Mouse (Mus musculus): ENCODE results near the gene Lmntd1. TPM values are rescaled to one million over a fixed set of nuclear protein-coding genes. Genes with fewer than 3 reads are reported as not detected.

Lmntd1 gene
- polyA plus RNA-seq (2015; fragmentation: Nextera tagmentation; extraction: Ambion mirVana) = 0.54 and 0.75 TPM in 2 replicates

DNA sequence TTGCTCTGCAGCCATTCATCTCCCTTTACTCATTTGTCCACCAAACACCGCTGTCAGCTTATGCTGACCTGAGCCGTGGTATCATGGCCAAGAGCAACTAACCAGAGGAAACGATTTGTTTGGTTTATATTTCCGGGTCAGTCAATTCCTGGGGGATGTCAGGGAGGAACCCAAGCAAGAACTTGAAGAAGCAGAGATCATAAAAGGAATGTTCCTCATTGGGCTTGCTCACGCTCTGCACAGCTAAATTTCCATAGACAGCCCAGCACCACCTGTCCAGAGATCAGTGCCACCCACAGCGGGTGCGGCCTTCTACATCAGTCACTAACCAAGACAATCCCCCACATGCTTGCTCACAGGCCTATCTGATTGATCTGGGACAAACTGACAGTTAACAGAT lies at the start of gene Lmntd1:
Gene Lmntd1 (minus strand): TSS at position 101 of the 400 bp plus-strand sequence.
- H3K4me2 ChIP-seq (ENCODE audit: low read depth, low read length) = no peak within 1 kb of the TSS
- no peaks in the 10 kb centered on the region for H3K27me3 ChIP-seq (replicated peaks; ENCODE audit: control insufficient read depth, insufficient read depth, low read length)
- H3K4me1 ChIP-seq (ENCODE audit: control insufficient read depth, insufficient read depth, low read length) = no peaks in the 10 kb centered on the region
- H3K9ac ChIP-seq (ENCODE audit: low read depth, low read length) = no peak within 1 kb of the TSS
- no peaks in the 10 kb centered on the region for H3K36me3 ChIP-seq (ENCODE audit: control insufficient read depth, insufficient read depth, low read length)
- no peaks in the 10 kb centered on the region for H3K9me3 ChIP-seq (ENCODE audit: control insufficient read depth, low read length)
- WGBS = 62% methylated on average over 7 of the region's 7 CpGs
- H3K4me3 ChIP-seq (ENCODE audit: low read length) = no peak within 1 kb of the TSS
- ATAC-seq = no peak
- H3K27ac ChIP-seq (ENCODE audit: low read length) = no peak within 1 kb of the TSS

DNA sequence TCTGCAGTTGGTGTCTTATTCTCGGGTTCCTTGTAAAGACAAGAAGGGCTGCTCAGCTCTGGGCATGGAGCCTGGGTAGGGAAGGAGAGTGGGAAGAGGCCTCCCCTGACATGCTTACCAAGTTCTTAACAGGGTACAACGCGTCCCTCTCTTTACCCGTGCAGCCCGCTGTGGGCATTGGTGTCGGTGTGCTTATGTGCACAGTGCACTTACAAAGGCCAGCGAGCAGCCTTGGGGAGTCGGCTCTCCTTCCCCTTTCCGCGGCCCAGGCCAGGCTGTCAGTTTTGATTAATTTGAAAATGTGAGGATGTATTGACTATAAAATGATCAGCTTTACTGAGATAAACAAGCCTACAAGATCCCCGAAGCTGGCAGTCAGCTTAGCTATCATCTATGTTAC lies 46.8 kb upstream of the Lmntd1 start:
- Histone ChIP-seq H3K4me2 (ENCODE audit: low read depth, low read length) (no peak overlapping the region), H3K9ac (ENCODE audit: low read depth, low read length) (no peak overlapping the region), H3K9me3 (ENCODE audit: control insufficient read depth, low read length) (peaks cover 3% of the 10 kb centered on the region; the same call in 1 of the 2 replicates), H3K27ac (ENCODE audit: low read length) (no peak overlapping the region), H3K4me1 (ENCODE audit: control insufficient read depth, insufficient read depth, low read length) (no peaks in the 10 kb centered on the region), H3K4me3 (ENCODE audit: low read length) (no peak overlapping the region), H3K27me3 (replicated peaks; ENCODE audit: control insufficient read depth, insufficient read depth, low read length) (no peaks in the 10 kb centered on the region), H3K36me3 (ENCODE audit: control insufficient read depth, insufficient read depth, low read length) (no peaks in the 10 kb centered on the region)
- WGBS = 73% methylated on average over 11 of the region's 11 CpGs
- ATAC-seq = no peak

DNA sequence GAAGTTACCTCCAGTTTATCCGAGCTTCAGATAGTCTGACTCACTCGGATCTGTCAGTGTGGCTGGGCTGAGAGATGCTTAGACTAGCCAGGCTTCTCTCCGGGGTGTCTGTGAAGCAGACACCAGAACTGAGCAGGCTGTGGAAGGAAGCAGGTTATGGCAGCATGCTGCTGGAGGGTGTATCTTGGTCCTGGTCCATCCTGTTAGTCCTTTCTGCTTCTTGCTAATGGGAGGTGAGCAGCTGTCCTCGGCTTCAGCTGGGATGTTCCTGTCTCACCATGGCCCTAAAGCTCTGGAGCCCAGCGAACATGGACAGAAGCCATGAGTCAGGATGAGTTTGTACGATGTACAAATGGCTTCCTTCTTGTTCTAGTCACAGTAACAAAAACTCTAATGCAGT lies 45.0 kb upstream of the Lmntd1 start:
- Histone ChIP-seq H3K36me3 (ENCODE audit: control insufficient read depth, insufficient read depth, low read length) (no peaks in the 10 kb centered on the region), H3K9me3 (ENCODE audit: control insufficient read depth, low read length) (no peaks in the 10 kb centered on the region), H3K27me3 (replicated peaks; ENCODE audit: control insufficient read depth, insufficient read depth, low read length) (no peaks in the 10 kb centered on the region), H3K4me1 (ENCODE audit: control insufficient read depth, insufficient read depth, low read length) (no peaks in the 10 kb centered on the region; the same call in 1 of the 2 replicates), H3K27ac (ENCODE audit: low read length) (no peak overlapping the region), H3K4me3 (ENCODE audit: low read length) (no peak overlapping the region), H3K9ac (ENCODE audit: low read depth, low read length) (no peak overlapping the region), H3K4me2 (ENCODE audit: low read depth, low read length) (no peak overlapping the region)
- 71% methylated on average over 6 of the region's 6 CpGs for WGBS
- no peak for ATAC-seq

DNA sequence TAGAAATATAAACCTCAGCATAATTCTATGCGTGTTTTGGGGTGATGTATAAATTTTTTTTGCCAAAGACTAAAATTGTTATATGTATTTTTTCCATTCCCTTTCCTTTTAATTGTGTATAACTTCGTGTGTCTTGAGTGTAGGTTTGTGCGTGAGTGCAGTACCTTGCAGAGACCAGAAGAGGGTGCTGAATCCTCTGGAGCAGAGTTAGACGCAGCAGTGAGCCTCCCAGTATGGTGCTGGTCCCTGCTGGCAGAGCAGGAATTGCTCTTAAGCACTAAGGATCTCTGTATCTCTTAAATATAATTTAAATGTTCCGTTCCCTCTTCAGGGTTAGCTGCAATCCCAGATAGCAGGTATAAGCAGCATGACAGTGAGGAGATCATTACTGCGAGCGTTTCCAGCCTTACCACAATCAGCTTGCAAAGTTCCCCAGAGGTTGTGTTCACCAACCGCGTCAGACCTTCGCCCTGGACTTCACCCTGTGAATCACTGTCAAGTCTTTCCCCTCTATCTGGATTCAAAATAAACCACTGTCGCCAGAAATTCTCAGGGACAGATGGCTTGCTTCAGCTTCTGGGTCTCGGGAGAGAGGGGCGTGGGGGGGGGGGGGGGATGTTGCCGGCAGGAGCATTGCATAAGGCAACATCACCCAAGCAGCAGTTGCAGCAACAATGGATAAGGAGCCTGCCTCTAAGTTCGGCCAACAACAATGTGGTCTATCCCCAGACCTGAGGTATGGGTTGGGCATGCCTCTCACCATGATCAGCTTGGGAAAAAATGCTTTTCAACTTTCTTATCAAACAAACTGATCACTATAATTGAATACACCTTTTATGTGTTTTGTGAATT lies 42.8 kb upstream of the Lmntd1 start:
- H3K4me1 ChIP-seq (ENCODE audit: control insufficient read depth, insufficient read depth, low read length) = no peaks in the 10 kb centered on the region; the same call in 1 of the 2 replicates
- H3K4me2 ChIP-seq (ENCODE audit: low read depth, low read length) = no peak overlapping the region
- no peak overlapping the region for H3K27ac ChIP-seq (ENCODE audit: low read length)
- no peaks in the 10 kb centered on the region for H3K27me3 ChIP-seq (replicated peaks; ENCODE audit: control insufficient read depth, insufficient read depth, low read length)
- ATAC-seq = no peak
- H3K9me3 ChIP-seq (ENCODE audit: control insufficient read depth, low read length) = no peaks in the 10 kb centered on the region
- no peak overlapping the region for H3K9ac ChIP-seq (ENCODE audit: low read depth, low read length)
- 70% methylated on average over 15 of the region's 15 CpGs for WGBS
- H3K36me3 ChIP-seq (ENCODE audit: control insufficient read depth, insufficient read depth, low read length) = no peaks in the 10 kb centered on the region
- H3K4me3 ChIP-seq (ENCODE audit: low read length) = no peak overlapping the region

DNA sequence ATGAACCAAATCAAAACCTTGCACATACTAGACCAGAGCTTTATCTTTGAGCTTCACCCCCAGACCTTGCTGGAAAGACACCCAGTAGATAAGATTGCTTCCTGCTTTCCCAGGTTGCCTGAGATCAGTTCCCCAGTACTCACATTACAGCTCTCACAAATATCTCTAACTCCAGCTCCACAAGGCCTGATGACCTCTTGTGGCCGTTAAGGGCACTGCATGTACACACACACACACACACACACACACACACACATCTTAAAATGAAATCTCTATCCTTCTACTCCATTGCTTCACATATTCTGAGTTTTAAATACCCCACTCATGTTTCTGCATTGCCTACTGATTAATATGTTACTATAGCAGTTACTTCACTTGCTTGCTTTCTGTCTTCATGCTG lies 41.6 kb upstream of the Lmntd1 start:
- no peaks in the 10 kb centered on the region for H3K36me3 ChIP-seq (ENCODE audit: control insufficient read depth, insufficient read depth, low read length)
- H3K4me2 ChIP-seq (ENCODE audit: low read depth, low read length) = no peak overlapping the region
- no peak for ATAC-seq
- H3K9me3 ChIP-seq (ENCODE audit: control insufficient read depth, low read length) = no peaks in the 10 kb centered on the region
- H3K4me3 ChIP-seq (ENCODE audit: low read length) = no peak overlapping the region
- no peak overlapping the region for H3K27ac ChIP-seq (ENCODE audit: low read length)
- H3K4me1 ChIP-seq (ENCODE audit: control insufficient read depth, insufficient read depth, low read length) = no peaks in the 10 kb centered on the region; the same call in 1 of the 2 replicates
- no peaks in the 10 kb centered on the region for H3K27me3 ChIP-seq (replicated peaks; ENCODE audit: control insufficient read depth, insufficient read depth, low read length)
- no peak overlapping the region for H3K9ac ChIP-seq (ENCODE audit: low read depth, low read length)
- WGBS = 76% methylated on average over 1 of the region's 1 CpGs

DNA sequence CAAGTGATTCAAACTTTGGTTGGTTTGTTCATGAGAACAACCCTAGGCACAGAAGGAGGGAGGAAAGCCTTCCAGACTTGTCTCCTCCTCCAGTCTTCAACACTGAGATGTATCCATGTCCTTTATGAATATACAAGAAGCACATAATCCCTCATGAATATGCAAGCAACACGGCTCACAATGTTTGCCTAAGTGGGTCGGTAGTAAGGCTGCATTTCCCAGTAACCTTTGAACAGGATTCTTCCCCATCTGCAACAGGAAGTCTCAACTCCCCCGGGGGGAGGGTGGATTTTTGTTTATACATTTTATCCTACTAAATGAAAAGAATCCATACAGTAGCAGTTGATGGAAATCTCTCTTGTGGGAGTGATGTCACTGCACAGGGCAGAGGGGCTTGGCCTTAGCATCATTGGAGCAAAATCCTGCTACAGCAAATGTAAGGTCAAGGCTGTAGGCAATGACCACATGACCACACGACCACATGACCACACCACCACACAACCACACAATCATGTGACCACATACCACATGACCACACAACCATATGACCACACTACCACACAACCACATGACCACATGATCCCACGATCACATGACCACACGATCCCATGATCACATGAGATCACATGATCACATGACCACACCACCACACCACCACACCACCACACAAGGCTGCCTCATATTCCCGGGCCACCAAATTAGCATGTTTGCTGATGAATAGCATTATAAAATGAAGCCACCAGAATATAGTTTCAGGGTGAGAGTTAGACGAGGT lies 40.1 kb upstream of the Lmntd1 start:
- H3K4me2 ChIP-seq (ENCODE audit: low read depth, low read length) = no peak overlapping the region
- H3K27ac ChIP-seq (ENCODE audit: low read length) = no peak overlapping the region
- WGBS = 67% methylated on average over 8 of the region's 8 CpGs
- H3K4me3 ChIP-seq (ENCODE audit: low read length) = no peak overlapping the region
- no peak for ATAC-seq
- H3K36me3 ChIP-seq (ENCODE audit: control insufficient read depth, insufficient read depth, low read length) = no peaks in the 10 kb centered on the region
- no peaks in the 10 kb centered on the region for H3K27me3 ChIP-seq (replicated peaks; ENCODE audit: control insufficient read depth, insufficient read depth, low read length)
- H3K9ac ChIP-seq (ENCODE audit: low read depth, low read length) = no peak overlapping the region
- no peaks in the 10 kb centered on the region for H3K9me3 ChIP-seq (ENCODE audit: control insufficient read depth, low read length)
- no peaks in the 10 kb centered on the region; the same call in 1 of the 2 replicates for H3K4me1 ChIP-seq (ENCODE audit: control insufficient read depth, insufficient read depth, low read length)

DNA sequence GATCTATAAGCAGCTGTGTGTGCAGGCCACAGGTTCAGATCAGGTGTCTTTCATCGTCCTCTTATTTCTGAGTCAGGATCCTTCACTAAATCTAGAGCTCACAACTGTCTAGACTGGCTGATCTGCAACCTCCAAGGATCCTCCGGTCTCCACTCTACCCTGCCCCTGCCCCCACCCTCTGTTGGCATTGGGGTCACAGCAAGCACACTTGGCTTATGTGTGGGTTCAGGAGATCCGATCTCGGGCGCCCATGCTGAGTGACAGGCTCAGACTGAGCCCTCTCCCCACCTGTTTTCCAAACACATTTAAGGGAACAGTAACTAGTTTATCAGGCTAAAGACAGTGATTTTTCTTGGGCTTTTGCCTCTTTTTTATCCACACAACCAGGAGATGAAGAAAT lies 39.5 kb upstream of the Lmntd1 start:
- no peak overlapping the region for H3K4me2 ChIP-seq (ENCODE audit: low read depth, low read length)
- H3K36me3 ChIP-seq (ENCODE audit: control insufficient read depth, insufficient read depth, low read length) = no peaks in the 10 kb centered on the region
- no peaks in the 10 kb centered on the region; the same call in 1 of the 2 replicates for H3K4me1 ChIP-seq (ENCODE audit: control insufficient read depth, insufficient read depth, low read length)
- WGBS = 87% methylated on average over 5 of the region's 5 CpGs
- no peak overlapping the region for H3K9ac ChIP-seq (ENCODE audit: low read depth, low read length)
- no peak for ATAC-seq
- H3K9me3 ChIP-seq (ENCODE audit: control insufficient read depth, low read length) = no peaks in the 10 kb centered on the region
- no peaks in the 10 kb centered on the region for H3K27me3 ChIP-seq (replicated peaks; ENCODE audit: control insufficient read depth, insufficient read depth, low read length)
- no peak overlapping the region for H3K4me3 ChIP-seq (ENCODE audit: low read length)
- H3K27ac ChIP-seq (ENCODE audit: low read length) = no peak overlapping the region

DNA sequence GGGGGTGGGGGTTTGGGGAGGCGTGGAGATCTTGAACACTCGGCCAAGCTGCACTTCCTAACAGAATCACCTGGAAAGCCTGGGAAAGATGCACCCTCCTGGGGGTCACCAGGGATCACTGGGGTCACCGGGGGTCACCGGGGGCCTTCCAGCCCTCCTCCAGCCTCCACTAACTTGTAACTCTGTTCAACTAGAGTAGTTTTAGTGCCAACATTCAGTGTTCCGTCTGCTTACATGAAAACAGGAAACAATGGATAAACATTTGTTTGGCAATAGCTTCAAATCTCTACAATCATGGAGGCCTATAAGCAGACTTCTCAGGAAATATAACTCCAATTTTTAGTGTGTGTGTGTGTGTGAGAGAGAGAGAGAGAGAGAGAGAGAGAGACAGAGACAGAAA lies 38.9 kb upstream of the Lmntd1 start:
- no peak overlapping the region for H3K27ac ChIP-seq (ENCODE audit: low read length)
- no peak for ATAC-seq

DNA sequence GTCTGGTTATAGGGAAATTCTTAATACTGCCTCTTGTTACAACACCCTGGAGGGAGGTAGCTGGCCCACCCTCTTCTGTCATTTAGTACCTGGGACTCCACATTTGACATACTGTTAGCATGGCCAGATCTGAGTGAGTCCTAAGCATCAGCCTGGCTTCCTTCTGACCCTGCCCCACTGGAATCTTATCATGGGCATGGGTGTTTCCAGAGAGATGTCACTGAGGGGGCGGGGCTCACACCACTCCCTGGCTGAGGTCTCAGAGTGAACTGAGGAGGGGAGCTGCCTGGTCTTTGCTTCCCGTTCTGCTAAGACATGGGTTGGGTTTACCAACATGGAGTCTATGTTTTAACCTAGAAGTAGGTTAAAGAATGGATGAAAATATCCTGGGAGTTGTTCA lies 37.9 kb upstream of the Lmntd1 start:
- H3K9me3 ChIP-seq (ENCODE audit: control insufficient read depth, low read length) = no peaks in the 10 kb centered on the region
- no peak overlapping the region for H3K4me3 ChIP-seq (ENCODE audit: low read length)
- WGBS = 71% methylated on average over 2 of the region's 2 CpGs
- ATAC-seq = no peak
- no peak overlapping the region for H3K9ac ChIP-seq (ENCODE audit: low read depth, low read length)
- H3K27ac ChIP-seq (ENCODE audit: low read length) = no peak overlapping the region
- H3K4me1 ChIP-seq (ENCODE audit: control insufficient read depth, insufficient read depth, low read length) = no peaks in the 10 kb centered on the region; the same call in 1 of the 2 replicates
- H3K27me3 ChIP-seq (replicated peaks; ENCODE audit: control insufficient read depth, insufficient read depth, low read length) = no peaks in the 10 kb centered on the region
- no peaks in the 10 kb centered on the region for H3K36me3 ChIP-seq (ENCODE audit: control insufficient read depth, insufficient read depth, low read length)
- H3K4me2 ChIP-seq (ENCODE audit: low read depth, low read length) = no peak overlapping the region

More for the DNA sequence above, 38.9 kb upstream of the Lmntd1 start:
- no peaks in the 10 kb centered on the region; the same call in 1 of the 2 replicates for H3K4me1 ChIP-seq (ENCODE audit: control insufficient read depth, insufficient read depth, low read length)
- H3K9ac ChIP-seq (ENCODE audit: low read depth, low read length) = no peak overlapping the region
- no peaks in the 10 kb centered on the region for H3K36me3 ChIP-seq (ENCODE audit: control insufficient read depth, insufficient read depth, low read length)
- H3K4me3 ChIP-seq (ENCODE audit: low read length) = no peak overlapping the region
- no peaks in the 10 kb centered on the region for H3K27me3 ChIP-seq (replicated peaks; ENCODE audit: control insufficient read depth, insufficient read depth, low read length)
- 72% methylated on average over 5 of the region's 5 CpGs for WGBS
- H3K4me2 ChIP-seq (ENCODE audit: low read depth, low read length) = no peak overlapping the region
- no peaks in the 10 kb centered on the region for H3K9me3 ChIP-seq (ENCODE audit: control insufficient read depth, low read length)

Data from intestine, embryonic 16.5 days (tissue).